Mouse (Mus musculus) v-Abl transformed pro-B cells (cell line): ENCODE results near the gene Dyx1c1.

Experiments used
- in situ Hi-C, 2 experiments: fragments of 400-800 bp; cut with MboI; formaldehyde crosslinking; loops; one replicate each; pipeline ENCODE4 v1.15.1; 2025; ENCODE audit not compliant: unreplicated experiment in 2 of 2

The Dyx1c1 gene

DNA sequence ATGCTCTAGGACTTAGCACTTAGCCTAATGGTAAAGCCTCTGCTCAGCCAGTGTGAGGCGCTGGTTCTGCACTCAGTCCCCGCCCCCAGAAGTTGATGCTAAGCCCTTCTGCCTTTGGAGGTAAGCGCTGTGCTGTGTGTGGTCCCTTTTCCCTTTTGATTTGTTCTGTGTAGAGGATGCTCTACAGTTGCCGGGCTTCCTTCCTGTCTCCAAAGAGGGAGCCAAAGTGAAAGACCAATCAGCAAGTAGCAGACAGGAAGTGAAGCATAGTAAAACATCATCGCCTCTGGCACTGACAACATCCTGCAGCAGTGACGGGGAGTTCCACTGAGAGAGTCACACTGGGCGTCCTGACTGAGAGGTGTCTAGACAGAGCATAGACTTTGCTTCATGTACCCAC, 11.3 kb downstream of the Dyx1c1 start:
- in situ Hi-C loops, result no loop called here

GRCm38 (mm10) chr9:72972435-72972834, 13.8 kb downstream of the Dyx1c1 start:
- in situ Hi-C loops, result no loop called here

DNA sequence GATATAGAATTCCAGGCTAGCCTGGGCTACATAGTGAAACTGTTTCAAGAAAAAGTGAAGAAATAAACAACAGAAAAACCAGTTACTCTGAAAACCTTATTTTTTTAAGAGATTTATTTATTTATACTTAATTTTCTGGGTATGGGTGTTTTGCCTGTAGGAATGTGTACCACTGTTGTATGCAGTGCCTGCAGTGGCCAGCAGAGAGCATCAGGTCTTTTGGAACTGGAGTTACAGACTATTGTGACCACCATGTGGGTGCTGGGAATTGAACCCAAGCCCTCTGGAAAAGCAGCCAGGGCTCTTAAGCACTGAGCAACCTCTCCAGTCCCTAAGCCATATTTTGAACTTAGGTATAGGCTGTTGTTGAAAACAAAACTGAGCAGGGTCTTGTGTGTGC, 14.4 kb downstream of the Dyx1c1 start:
- in situ Hi-C loops, result no loop called here

DNA sequence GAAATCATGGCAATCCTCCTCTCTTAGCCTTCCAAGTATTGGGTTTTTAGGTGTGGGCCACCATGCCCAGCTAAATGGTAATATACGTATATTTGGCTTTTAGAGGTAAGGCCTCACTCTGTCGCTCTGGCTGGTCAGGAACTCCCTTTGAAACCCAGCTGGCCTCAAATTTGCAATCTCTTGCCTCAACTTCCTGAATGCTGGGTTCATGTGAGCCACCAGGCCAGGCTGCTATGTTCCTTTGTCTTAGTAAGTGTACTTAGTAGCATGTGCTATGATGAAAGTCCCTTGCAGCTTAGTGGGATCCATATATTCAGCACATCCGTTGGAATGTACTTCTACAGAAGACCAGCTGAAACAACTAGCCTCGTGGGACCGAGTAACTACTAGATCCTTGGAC, 16.1 kb downstream of the Dyx1c1 start:
- in situ Hi-C loops, result no loop called here

DNA sequence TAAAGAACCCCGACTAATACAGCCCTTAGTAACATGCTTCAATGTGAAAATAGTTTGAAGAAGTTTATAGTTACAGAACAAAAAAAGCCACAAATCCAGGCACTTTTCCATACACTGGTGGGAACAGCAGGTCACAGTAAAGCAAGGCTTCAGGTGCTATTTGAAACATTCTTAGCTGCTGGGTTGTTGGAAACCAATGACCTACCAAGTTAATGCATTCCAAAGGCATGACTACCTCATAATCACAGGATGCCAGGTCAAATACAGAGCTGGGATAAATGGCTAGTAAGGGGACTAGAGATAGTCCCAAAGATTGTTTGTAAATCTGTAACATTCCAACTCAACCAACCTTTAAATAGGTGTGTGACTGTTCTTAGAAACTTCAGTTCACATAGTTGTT, 16.7 kb downstream of the Dyx1c1 start:
- in situ Hi-C loops, result no loop called here

GRCm38 (mm10) chr9:72983066-72983465, 24.5 kb downstream of the Dyx1c1 start:
- in situ Hi-C loops, result no loop called here

- in situ Hi-C loops, result no loop called here
Observed at GRCm38 (mm10) chr9:72985250-72986220, 26.9 kb downstream of the Dyx1c1 start, which contains the start of the genes Ccpg1os and Ccpg1. Gene Ccpg1os (minus strand): TSS chr9:72985382. Gene Ccpg1 (plus strand): TSS chr9:72985429.

DNA sequence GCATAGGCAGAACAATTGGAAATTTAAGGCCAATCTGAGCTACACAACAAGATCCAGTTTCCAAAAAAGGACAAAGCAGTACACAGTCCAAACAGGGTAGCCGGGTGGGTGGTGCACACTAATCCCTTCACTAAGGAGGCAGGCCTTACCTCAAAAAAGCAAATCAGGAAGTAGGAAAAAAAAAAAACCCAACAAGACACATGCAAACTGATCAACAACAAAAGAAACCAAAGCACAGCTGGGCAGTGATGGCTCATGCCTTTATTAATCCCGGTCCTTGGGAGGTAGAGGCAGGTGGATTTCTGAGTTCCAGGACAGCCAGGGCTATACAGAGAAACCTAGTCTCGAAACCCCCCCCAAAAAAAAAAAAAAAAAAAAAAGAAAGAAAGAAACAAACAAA, 29.1 kb downstream of the Dyx1c1 start:
- in situ Hi-C loops, result no loop called here

GRCm38 (mm10) chr9:72988706-72989105, 30.1 kb downstream of the Dyx1c1 start:
- in situ Hi-C loops, result no loop called here

- in situ Hi-C loops, result no loop called here
Observed at GRCm38 (mm10) chr9:72991420-72991819, 32.8 kb downstream of the Dyx1c1 start.

DNA sequence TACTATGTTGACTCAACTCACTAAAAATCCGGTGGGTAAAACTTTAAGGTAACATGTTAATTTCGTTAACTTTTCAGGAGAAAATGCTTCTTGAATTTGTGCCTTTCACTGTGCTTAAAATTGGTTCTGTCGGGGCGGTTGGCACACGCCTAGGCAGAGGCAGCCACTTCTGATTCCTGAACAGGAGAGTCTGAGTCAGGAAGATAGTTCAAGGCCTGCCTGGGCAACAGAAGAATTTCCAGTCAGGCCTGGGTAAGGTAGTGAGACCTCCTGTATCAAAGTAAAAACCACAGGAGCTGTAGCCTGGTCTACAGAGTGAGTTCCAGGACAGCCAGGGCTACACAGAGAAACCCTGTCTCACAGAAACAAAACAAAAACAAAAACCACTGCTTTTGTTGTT, 34.0 kb downstream of the Dyx1c1 start:
- in situ Hi-C loops, result no loop called here

GRCm38 (mm10) chr9:72996167-72996566, 37.6 kb downstream of the Dyx1c1 start:
- in situ Hi-C loops, result no loop called here

- in situ Hi-C loops, result no loop called here
Observed at GRCm38 (mm10) chr9:72996806-72997205, 38.2 kb downstream of the Dyx1c1 start.

DNA sequence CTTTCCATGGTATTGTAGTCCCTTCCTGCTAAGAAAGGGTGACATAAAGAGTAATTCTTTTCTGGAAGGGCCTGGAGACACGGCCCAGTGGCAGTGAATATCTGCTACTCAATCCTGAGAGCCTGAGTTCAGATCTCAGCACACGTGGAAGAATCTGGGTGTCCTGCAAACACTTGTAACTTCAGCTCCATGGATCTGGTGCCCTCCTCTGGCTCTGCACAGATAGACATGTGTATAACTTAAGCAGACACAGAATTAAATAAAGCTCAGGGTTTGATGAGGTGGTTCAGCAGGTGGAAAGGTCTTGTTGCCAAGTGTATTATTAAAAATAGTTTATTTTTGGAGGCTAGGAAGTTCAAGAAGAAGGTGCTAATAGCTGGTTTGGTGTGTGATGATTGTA, 41.9 kb downstream of the Dyx1c1 start:
- in situ Hi-C loops, result no loop called here

- in situ Hi-C loops, result no loop called here
Observed at GRCm38 (mm10) chr9:73001314-73002011, 42.9 kb downstream of the Dyx1c1 start.

DNA sequence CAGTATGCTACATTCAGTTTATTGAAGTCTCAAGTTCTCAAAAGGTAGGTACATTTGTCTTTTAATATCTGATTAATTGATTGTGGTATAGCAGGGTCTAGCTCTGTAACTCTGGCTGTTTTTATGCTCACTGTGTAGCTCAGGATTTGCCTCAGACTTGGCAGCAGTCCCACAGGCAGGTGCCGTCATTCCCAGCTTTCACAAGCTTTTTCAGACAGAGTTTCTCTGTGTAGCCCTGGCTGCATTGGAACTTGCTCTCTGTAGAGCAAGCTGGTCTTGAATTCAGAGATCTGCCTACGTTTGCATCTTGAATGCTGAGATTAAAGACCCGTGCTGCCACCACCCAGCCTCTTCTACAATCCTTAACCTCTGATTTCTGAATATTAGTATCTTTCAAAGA, 43.6 kb downstream of the Dyx1c1 start:
- in situ Hi-C loops, result no loop called here

DNA sequence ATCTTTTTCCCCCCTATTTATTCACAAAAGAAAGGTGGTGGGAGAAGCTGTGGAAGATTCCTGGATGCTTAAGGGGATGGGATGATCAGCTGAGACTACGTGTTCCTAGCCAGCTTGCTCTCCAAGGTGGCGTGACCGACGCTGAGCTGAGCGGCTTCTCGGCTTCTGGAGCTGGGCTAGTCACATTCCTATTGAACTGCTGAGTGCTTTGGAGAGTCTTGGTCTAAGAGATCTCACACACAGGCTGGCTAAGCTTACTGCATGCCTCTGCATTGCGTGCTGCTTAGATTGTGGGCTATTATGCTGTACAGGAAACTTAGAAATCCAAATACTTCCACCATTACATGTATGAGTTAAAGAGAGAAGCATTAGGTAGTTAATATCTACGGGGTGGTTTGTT, 45.5 kb downstream of the Dyx1c1 start:
- in situ Hi-C loops, result no loop called here

GRCm38 (mm10) chr9:73005106-73005505, 46.5 kb downstream of the Dyx1c1 start:
- in situ Hi-C loops, result no loop called here

GRCm38 (mm10) chr9:73006175-73006574, 47.6 kb downstream of the Dyx1c1 start:
- in situ Hi-C loops, result no loop called here

DNA sequence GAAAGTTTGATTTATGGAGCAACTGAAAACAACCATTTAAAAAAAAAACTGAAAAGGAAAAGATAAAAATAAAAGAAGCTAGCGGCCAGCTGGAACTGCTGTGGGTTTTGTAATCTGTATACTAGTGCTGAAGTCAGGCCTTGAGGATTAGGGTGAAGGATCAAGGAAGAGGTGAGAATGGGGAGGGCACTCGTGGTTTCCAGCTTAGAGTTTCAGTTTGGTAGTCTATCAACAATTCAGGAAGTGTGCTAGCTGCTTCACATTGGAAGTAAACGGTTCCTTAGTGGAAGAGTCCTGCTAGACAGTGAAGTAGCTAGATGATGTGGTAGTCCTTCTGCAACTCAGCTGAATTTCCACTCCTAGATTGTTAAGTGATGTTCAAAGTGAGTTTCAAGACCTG, 49.8 kb downstream of the Dyx1c1 start:
- in situ Hi-C loops, result no loop called here

GRCm38 (mm10) chr9:73012629-73013028, 54.0 kb downstream of the Dyx1c1 start:
- in situ Hi-C loops, result no loop called here

GRCm38 (mm10) chr9:73014724-73015123, 56.1 kb downstream of the Dyx1c1 start:
- in situ Hi-C loops, result no loop called here
